In genomic region chr10:75848382-75848781, GRCm38 (mm10) we compare ENCODE assay signal across 29 mouse cellular contexts. TPM values are rescaled to one million over a fixed set of nuclear protein-coding genes. Genes with fewer than 3 reads are reported as not detected.
DNase-seq lines count a peak whose midpoint lies in the region; ATAC-seq and TF ChIP-seq lines count a peak whose summit lies in the region.
"Had no signal": no experiment of that assay in that cellular context is flagged by ENCODE, and none has a peak within 500 bp of the region (broad histone marks: within the 10 kb centered on the region; RNA-seq: fewer than 3 reads in every experiment).

No protein-coding gene starts in this region.

- ATAC-seq in CD4-positive, CD25-positive, alpha-beta regulatory T cell, adult 4 months, result no peak
- ATAC-seq: forebrain, embryonic 13.5 days; forebrain, embryonic 15.5 days had no signal

- no peaks in the 10 kb centered on the region for H3K27me3 ChIP-seq in ES-Bruce4 (ENCODE audit: control insufficient read depth, insufficient read depth, low read length, poor library complexity, severe bottlenecking)
- H3K27me3 ChIP-seq: CH12.LX; embryonic facial prominence, embryonic 12.5 days; forebrain, embryonic 13.5 days; forebrain, embryonic 15.5 days had no signal

- H3K36me3 ChIP-seq in ES-Bruce4 (ENCODE audit: control insufficient read depth, insufficient read depth, low read length, poor library complexity, severe bottlenecking) (no peaks in the 10 kb centered on the region), ES-E14 (ENCODE audit: control insufficient read depth, insufficient read depth, low read length, poor library complexity, severe bottlenecking) (no peaks in the 10 kb centered on the region)
- H3K36me3 ChIP-seq: embryonic facial prominence, embryonic 10.5 days; embryonic facial prominence, embryonic 12.5 days; forebrain, embryonic 15.5 days had no signal

- no peak overlapping the region for H3K4me3 ChIP-seq in ES-Bruce4 (ENCODE audit: low read depth, low read length)
- no peak overlapping the region for H3K4me3 ChIP-seq in ES-E14 (ENCODE audit: insufficient read depth in 1 of 2, low read depth in 1 of 2, low read length in 2 of 2, poor library complexity in 1 of 2, severe bottlenecking in 1 of 2)
- H3K4me3 ChIP-seq: embryonic facial prominence, embryonic 10.5 days; embryonic facial prominence, embryonic 12.5 days; forebrain, embryonic 13.5 days; forebrain, embryonic 15.5 days had no signal

- H3K27ac ChIP-seq in ES-Bruce4 (ENCODE audit: insufficient read depth, low read length), result peak overlapping the region; percentile 30
- H3K27ac ChIP-seq in ES-E14 (ENCODE audit: insufficient read depth, low read depth, low read length, poor library complexity, severe bottlenecking), result peak overlapping the region; percentile 8; the same call in 1 of the 2 replicates
- H3K27ac ChIP-seq: embryonic facial prominence, embryonic 10.5 days; embryonic facial prominence, embryonic 12.5 days; forebrain, embryonic 13.5 days; forebrain, embryonic 15.5 days had no signal

- peaks cover 7% of the 10 kb centered on the region for H3K4me1 ChIP-seq in ES-Bruce4 (ENCODE audit: control insufficient read depth, insufficient read depth, low read length)
- peaks cover 5 to 44% of the 10 kb centered on the region in 2 experiments for H3K4me1 ChIP-seq in ES-E14 (ENCODE audit: control insufficient read depth in 2 of 2, insufficient read depth in 2 of 2, low read length in 2 of 2, poor library complexity in 1 of 2)
- H3K4me1 ChIP-seq: forebrain, embryonic 15.5 days had no signal

- H3K9me3 ChIP-seq in ES-Bruce4 (replicated peaks; ENCODE audit: control insufficient read depth, insufficient read depth, low read length, poor library complexity, severe bottlenecking), result no peaks in the 10 kb centered on the region
- H3K9me3 ChIP-seq in ES-E14 (ENCODE audit: control insufficient read depth, insufficient read depth, low read depth, low read length), result no peaks in the 10 kb centered on the region
- H3K9me3 ChIP-seq: embryonic facial prominence, embryonic 10.5 days; embryonic facial prominence, embryonic 12.5 days; forebrain, embryonic 13.5 days; forebrain, embryonic 15.5 days had no signal

- in situ Hi-C loops in ES-E14 (cut with MboI; ENCODE audit: low sequenced_read_pairs in 2 of 2, unreplicated experiment in 2 of 2), result no loop called here

- intact Hi-C loops in left cerebral cortex, postnatal 36 days (cut with DNase I), result no loop called here

- no peak overlapping the region for H3K9ac ChIP-seq in ES-Bruce4 (ENCODE audit: low read depth, poor library complexity, severe bottlenecking)
- no peak overlapping the region for H3K9ac ChIP-seq in ES-E14 (ENCODE audit: insufficient read depth, low read depth, low read length, poor library complexity, severe bottlenecking)
- H3K9ac ChIP-seq: embryonic facial prominence, embryonic 12.5 days; forebrain, embryonic 13.5 days; forebrain, embryonic 15.5 days; forebrain, postnatal 0 days had no signal

- DNase-seq in CD4-positive, CD25-positive, alpha-beta regulatory T cell, adult 2 months (ENCODE audit: low read depth, low spot score), result peak; percentile 31
- peak; percentile 35 for DNase-seq in thymus, postnatal 14 days
- DNase-seq in thymus, postnatal 10 days (ENCODE audit: low spot score in 2 of 2), result no peak
- no peak for DNase-seq in ES-E14 (ENCODE audit: low read depth, low spot score)
- DNase-seq in frontal cortex, postnatal 25 days (ENCODE audit: low spot score in 2 of 2), result no peak
- DNase-seq in left cerebral cortex, postnatal 36 days (ENCODE audit: low spot score in 2 of 2), result no peak
- DNase-seq: adrenal gland, adult 2 months; adrenal gland, postnatal 10 days; adrenal gland, postnatal 25 days; B cell, adult 2 months; cerebellum, adult 11-12 months; cerebellum, adult 2 months; cerebellum, adult 9-10 months; cerebellum, postnatal 10 days; cerebellum, postnatal 25 days; forebrain, postnatal 0 days had no signal

- TF ChIP-seq EP300 in ES-Bruce4 (IDR thresholded peaks at IDR 0.05; ENCODE audit: insufficient read depth, low read depth, low read length), result no peak

- no peak for TF ChIP-seq POLR2A in ES-Bruce4 (IDR thresholded peaks at IDR 0.05; ENCODE audit: insufficient read depth, low read length)

- TF ChIP-seq CTCF in ES-Bruce4 (IDR thresholded peaks at IDR 0.05; ENCODE audit: low read depth, low read length), result no peak

TF ChIP-seq in ES-E14, 5 proteins besides CTCF, POLR2A, EP300 and RAD21:
- no peak for TF ChIP-seq CHD2 (IDR thresholded peaks at IDR 0.05; ENCODE audit: low read depth, low read length)
- no peak for TF ChIP-seq MAFK (IDR thresholded peaks at IDR 0.05; ENCODE audit: insufficient read depth, low read depth, low read length)
- TF ChIP-seq HCFC1 (IDR thresholded peaks at IDR 0.05; ENCODE audit: borderline replicate concordance, insufficient read depth, low read length), result no peak
- no peak for TF ChIP-seq ZC3H11A (IDR thresholded peaks at IDR 0.05; ENCODE audit: borderline replicate concordance, low read depth, low read length)
- TF ChIP-seq ZNF384 (IDR thresholded peaks at IDR 0.05; ENCODE audit: low read depth, low read length), result no peak

RNA-seq across cellular contexts. Expression of gene Gstt2, which starts 11.2 kb away (rescaled TPM):
- polyA plus RNA-seq in CD4-positive, CD25-positive, alpha-beta regulatory T cell, adult 4 months (2017; shearing (Covaris generic)), result 10 to 100 TPM; 47.5 to 54.8 TPM
- polyA plus RNA-seq in ES-Bruce4 (2011; ENCODE audit: insufficient read depth, insufficient read length, low read depth, missing spikeins), result 26.3 and 31.9 TPM in 2 replicates
- total RNA-seq in ES-E14 (2012; rRNA removed), result 17.8 and 35.8 TPM in 2 replicates
- 1 to 10 TPM; 4.8 to 5.0 TPM for total RNA-seq in left cerebral cortex, postnatal 36 days (2021)

RNA-seq across cellular contexts. Expression of gene Mif, which starts 11.7 kb away (rescaled TPM):
- polyA plus RNA-seq in CD4-positive, CD25-positive, alpha-beta regulatory T cell, adult 4 months (2017; shearing (Covaris generic)), result 100 to 1,000 TPM; 486 to 555 TPM
- 1,651 and 1,929 TPM in 2 replicates for polyA plus RNA-seq in ES-Bruce4 (2011; ENCODE audit: insufficient read depth, insufficient read length, low read depth, missing spikeins)
- 1,434 and 2,185 TPM in 2 replicates for total RNA-seq in ES-E14 (2012; rRNA removed)
- total RNA-seq in left cerebral cortex, postnatal 36 days (2021), result 100 to 1,000 TPM; 506 to 546 TPM

RNA-seq across cellular contexts. Expression of gene Gstt4, which starts 26.0 kb away (rescaled TPM):
- polyA plus RNA-seq in CD4-positive, CD25-positive, alpha-beta regulatory T cell, adult 4 months (2017; shearing (Covaris generic)), result not detected
- not detected in 2 replicates for polyA plus RNA-seq in ES-Bruce4 (2011; ENCODE audit: insufficient read depth, insufficient read length, low read depth, missing spikeins)
- not detected in 2 replicates for total RNA-seq in ES-E14 (2012; rRNA removed)
- not detected for total RNA-seq in left cerebral cortex, postnatal 36 days (2021)
- total RNA-seq: adrenal gland, adult 2 months; adrenal gland, postnatal 25 days; adrenal gland, postnatal 4 days; forebrain, postnatal 0 days; MEL had no signal
- polyA plus RNA-seq: adrenal gland, adult 2 months; brain, embryonic 14.5 days; cerebellum, adult 2 months; cortical plate, adult 2 months; embryonic facial prominence, embryonic 10.5 days; embryonic facial prominence, embryonic 12.5 days; embryonic facial prominence, embryonic 14.5 days; forebrain, embryonic 11.5 days; forebrain, embryonic 13.5 days; forebrain, embryonic 15.5 days; forebrain, postnatal 0 days had no signal

RNA-seq across cellular contexts. Expression of gene Derl3, which starts 44.8 kb away (rescaled TPM):
- 1 to 10 TPM; 1.0 to 2.8 TPM for polyA plus RNA-seq in CD4-positive, CD25-positive, alpha-beta regulatory T cell, adult 4 months (2017; shearing (Covaris generic))
- polyA plus RNA-seq in ES-Bruce4 (2011; ENCODE audit: insufficient read depth, insufficient read length, low read depth, missing spikeins), result 9.6 and 13.8 TPM in 2 replicates
- total RNA-seq in ES-E14 (2012; rRNA removed), result 19.9 and 28.1 TPM in 2 replicates
- 1 to 10 TPM; 3.3 to 3.8 TPM for total RNA-seq in left cerebral cortex, postnatal 36 days (2021)

RNA-seq across cellular contexts. Expression of gene Gstt1, which starts 50.0 kb away (rescaled TPM):
- 1 to 10 TPM in 1 of 2 experiments, not detected in 1; 1.3 TPM for polyA plus RNA-seq in CD4-positive, CD25-positive, alpha-beta regulatory T cell, adult 4 months (2017; shearing (Covaris generic))
- polyA plus RNA-seq in ES-Bruce4 (2011; ENCODE audit: insufficient read depth, insufficient read length, low read depth, missing spikeins), result 8.9 and 9.5 TPM in 2 replicates
- total RNA-seq in ES-E14 (2012; rRNA removed), result 5.8 and 10.7 TPM in 2 replicates
- total RNA-seq in left cerebral cortex, postnatal 36 days (2021), result 10 to 100 TPM in 1 of 2 experiments, 1 to 10 TPM in 1; 6.2 to 11.4 TPM

Comparison
In these comparisons a context has a peak if more than half of its experiments do, and no peak if none do; other contexts are left out.
1. DNase-seq: peak in CD4-positive, CD25-positive, alpha-beta regulatory T cell, adult 2 months (single experiment) and thymus, postnatal 14 days (single experiment); none in thymus, postnatal 10 days (0 of 2), ES-E14 (single experiment), frontal cortex, postnatal 25 days (0 of 2) and left cerebral cortex, postnatal 36 days (0 of 2).